Mouse (Mus musculus) layer of hippocampus, adult 9-10 months (tissue): ENCODE measurements around the gene Gm47985.
"Not testable (repeated sequence)": the region's sequence is repeated elsewhere in the genome, so short reads cannot be mapped to it uniquely, and the experiment has no call there.

ENCODE experiments used
- DNase-seq: peaks from one replicate; pipeline ENCODE4 v3.0.0; 2022; ENCODE audit warnings: low spot score

The Gm47985 gene

DNA sequence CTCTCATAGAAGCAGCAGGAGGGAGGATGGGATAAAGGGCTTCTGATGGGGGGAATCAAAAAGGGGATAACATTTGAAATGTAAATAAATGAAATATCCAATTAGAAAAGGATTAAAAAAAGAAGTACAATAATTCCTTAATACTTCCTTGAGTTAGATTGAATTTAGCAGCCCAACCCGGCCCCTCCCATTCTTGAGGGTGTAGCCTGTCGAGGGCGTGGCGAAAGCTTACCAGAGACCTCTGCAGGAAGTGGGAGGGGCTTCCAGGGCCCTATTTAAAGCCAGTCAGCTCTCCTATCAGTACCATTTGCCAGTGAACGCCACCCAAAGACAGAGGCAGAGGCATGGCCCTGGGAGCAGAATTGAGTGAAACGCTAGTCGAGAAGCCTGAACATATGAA, at the start of gene Gm47985:
Gene Gm47985 (plus strand): TSS at position 272 of the 400 bp plus-strand sequence.
- DNase-seq = not testable (repeated sequence)

GRCm38 (mm10) chr1:151132686-151133085, 49.7 kb upstream of the Gm47985 start:
- no peak for DNase-seq

DNA sequence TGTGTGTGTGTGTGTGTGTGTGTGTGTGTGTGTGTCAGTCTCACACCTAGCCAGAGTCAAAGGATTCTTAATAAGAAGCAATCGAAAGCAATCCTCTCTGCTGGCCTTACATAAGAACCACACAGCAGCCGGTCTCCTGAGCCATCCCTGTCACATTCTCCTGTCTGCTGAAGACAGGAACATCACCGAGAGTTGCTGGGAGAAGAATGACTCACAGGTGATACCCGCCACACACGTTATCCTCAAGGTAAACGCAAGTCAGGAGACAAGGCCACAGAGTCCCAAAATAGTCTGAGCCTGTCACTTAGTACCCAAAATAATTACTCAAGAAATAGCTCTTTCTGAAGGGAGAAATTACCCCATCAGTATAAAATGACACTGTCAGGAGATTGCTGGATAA, 43.9 kb upstream of the Gm47985 start:
- DNase-seq = no peak

DNA sequence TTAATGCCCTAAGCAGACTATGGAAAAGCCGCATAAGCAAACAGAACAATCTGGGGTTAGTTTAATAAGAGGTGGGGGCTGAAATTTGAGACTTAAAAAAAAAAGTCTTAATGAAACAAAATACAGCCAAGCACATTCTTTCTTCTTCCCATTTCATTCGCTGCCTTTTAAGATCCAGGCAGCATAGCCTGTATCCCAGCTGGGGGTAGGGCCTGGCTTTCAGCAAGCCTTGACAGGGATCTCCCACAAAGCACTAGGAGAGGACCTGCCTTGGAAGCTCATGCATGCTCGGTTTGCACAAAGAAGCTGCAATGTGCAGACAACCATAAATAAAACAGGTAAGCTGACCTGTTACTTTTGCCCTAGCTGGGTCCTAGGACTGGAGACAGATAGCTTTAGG, 41.4 kb upstream of the Gm47985 start:
- DNase-seq = no peak

DNA sequence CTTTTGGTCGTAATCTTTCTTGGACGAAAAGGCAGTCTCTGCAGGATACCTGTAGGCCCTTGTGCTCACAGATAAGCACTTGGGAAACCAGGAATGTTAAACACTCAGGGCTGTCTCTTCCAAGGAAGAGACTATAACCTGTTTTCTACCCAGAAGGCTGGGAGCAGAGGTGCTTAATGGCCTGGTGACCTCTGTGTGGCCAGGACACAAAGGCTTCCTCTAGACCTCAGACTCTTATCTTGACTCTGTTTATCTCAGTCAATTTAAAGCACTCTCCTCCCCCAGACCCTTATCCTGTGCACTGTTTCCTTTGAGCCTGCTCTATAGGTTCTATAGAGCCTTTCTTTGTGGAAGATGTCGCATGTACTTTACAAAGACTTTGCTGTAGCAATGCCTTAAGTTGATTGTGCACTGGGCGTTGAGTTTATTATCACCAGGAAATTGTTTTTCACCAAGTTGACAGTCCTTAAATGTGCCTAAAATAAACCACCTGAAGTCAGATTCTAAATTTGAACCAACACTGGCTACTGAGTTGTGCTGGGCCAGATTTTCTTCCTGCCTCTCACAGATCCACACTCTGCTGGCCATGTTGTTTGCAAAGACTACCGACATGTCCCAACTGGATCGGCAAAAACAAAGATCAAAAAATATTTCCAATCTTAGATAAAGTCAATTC, 37.7 kb upstream of the Gm47985 start:
- DNase-seq = no peak

GRCm38 (mm10) chr1:151147801-151148200, 34.5 kb upstream of the Gm47985 start:
- no peak for DNase-seq

DNA sequence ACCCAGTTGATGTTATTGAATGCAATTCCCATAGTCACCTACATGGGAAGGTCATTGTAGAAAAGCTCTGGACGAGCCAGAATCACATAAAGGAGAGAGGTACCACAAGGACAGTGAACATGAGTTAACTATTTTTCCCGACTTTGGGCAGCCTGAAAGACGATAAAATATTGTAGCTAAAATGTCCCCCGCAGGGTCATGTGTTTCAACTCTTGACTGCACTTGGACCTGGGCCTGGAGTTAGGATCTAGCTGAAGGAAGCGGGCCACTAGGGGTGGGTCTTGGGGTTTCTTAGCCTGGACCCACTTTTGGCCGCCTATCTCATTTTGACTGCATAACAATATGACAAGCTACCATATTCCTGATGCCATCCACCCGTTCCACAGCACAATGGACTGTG, 32.1 kb upstream of the Gm47985 start:
- DNase-seq = no peak

DNA sequence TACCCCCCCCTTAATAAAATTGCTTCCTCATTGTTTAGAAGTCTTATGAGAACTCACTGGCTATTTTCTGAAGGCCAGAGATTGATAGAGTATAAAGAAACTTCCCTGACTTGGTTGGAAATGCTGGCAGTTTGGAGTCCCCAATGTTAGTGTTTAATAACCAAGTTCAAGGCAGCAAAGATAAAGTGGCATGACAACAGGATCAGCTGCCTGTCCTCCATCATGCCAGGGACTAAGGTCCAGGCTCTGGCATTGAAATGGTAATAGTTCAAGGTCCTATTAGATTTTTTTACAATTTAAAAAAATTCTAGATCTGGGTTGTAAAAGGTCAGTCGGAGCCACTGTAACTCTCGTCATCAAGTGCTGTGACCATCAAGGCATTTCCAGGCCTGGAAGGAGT, 31.2 kb upstream of the Gm47985 start:
- DNase-seq = no peak

DNA sequence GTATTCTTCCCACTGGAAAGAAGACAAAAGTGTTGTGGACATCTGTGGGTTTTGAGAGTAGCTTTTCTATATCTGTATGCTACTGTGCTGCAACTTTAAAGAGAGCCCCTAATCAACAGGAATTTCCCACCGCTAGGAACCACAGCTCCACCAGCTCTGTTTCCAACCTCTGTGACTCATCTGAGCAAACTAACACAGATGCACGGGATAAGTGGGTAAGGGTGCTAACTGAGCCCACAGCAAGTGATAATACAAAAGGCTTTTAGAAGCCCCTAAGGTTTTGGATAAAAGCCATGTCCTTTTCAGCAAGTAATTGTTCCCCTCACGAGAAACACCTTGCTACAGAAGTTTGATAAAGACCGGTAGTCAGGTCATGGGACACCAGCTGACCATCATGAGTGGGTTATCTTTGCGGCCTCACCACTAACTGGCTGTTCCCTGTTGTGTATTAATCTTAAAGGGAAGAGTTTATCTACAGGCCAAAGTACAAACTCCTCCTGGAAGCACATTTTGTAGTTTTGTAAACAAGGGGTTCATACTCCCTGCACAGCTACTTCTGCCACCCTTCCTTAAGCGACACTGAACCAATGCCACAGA, 29.2 kb upstream of the Gm47985 start:
- DNase-seq = no peak

DNA sequence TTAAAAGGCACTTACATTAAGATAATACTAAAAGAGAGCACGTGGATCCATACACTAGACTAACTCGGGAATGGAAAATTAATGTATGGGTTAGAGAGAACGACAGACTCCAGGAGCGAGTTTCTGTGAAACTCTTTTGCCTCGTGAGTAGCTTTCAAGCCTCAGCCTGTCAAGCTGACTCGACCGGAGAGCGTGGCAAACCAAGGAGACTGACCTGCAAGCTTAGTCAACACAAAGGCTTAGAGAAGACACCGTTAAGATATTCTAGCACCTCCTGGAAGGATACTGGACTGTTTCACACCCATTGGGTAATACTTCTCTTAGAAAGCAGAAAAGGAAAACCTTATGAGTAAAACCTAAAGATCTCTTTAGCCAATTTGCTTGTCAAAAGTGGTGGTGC, 28.2 kb upstream of the Gm47985 start:
- not testable (repeated sequence) for DNase-seq

- DNase-seq = no peak
Measured at GRCm38 (mm10) chr1:151156129-151156528, 26.2 kb upstream of the Gm47985 start.

GRCm38 (mm10) chr1:151156777-151157632, 25.3 kb upstream of the Gm47985 start:
- DNase-seq = no peak

DNA sequence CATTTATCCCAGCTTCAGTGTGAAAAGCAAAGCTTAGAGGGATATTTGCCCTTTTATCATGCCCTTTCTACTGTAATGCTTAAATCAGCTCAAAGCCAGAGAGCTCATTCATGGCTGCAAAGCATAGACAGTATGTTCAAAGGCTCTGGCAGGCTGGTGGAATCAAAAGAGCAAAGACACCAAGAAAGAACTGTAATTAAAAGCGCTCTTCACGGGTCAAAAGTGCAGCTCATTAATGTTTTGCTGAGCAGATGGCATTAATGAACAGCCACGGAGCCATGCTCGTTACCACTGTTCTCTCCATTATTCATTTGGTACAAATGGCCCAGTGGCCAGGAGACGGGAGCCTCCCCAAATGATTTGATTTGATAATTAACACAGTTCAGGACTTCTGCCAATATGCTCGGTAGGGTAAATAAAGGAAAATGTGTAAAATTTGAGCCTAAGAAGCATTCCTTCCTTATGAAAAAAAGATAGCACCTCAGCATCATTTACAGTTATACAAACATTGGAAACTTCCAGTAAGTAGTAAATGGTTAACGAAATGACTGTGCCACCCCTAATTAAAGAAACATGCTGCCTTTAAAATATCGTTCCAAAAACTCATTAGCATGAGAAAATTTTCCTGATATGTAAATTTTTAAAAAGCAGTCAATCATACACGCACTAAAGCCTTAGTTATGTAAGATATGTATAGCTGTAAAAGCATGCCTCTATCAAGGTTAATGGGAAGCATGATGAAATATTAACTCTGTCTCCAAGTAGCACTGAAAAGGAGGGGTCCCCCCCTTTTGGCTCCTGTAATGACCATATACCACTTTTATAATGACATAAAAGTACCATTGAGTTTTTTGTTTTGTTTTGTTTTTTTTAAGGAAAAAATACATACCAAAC, 24.1 kb upstream of the Gm47985 start:
- DNase-seq = no peak

DNA sequence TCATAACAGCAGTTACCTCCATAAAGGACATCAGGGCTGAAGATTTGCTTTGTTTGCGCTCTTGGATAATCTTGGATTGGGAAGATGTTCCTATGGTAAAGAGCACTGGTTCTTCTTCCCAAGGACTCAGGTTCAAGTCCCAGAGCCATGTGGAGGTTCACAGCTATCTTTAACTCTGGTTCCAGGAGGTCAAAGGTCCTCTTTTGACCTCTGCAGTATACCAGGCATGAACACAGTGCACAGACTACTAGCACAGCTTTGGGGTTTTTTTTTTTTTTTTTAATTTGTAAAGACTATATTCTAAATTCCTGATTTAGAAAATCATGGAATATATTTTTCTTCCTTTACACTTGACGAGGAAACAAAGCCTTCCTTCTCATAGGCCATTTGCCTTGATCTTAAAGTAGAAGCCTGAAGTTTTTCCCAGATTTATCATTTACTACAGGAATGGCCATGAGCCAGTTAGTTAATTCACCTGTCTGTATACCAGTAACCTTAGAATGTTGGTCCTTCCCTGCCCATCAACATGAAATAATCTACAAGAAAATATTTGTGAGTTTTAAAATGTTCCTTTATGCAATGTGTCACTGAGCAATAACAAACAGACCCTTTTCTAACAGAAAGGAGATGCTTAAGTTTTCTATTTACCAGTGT, 23.4 kb upstream of the Gm47985 start:
- no peak for DNase-seq

GRCm38 (mm10) chr1:151166031-151166430, 16.3 kb upstream of the Gm47985 start:
- DNase-seq = no peak

GRCm38 (mm10) chr1:151167297-151168047, 14.9 kb upstream of the Gm47985 start:
- DNase-seq = no peak

DNA sequence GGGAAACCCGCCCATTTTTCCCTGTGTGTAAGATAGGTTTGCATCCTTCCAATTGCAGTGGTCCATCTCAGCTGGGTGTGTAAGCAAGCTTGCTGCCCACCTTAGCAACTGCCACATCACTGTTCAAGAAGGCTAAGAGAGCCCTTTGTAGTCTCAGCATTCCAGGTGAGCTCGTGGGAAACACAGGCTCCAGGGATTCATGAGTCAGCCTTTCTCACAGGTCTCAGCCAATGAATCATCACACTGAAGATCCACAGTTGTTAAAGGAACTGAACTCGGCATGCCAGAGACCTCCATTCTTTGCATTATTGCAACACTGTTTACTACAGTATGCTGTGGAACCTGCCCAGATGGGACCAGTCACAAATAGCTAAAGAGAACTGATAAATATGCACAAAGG, 13.7 kb upstream of the Gm47985 start:
- DNase-seq = no peak

- no peak for DNase-seq
Measured at GRCm38 (mm10) chr1:151171572-151172461, 10.5 kb upstream of the Gm47985 start.

DNA sequence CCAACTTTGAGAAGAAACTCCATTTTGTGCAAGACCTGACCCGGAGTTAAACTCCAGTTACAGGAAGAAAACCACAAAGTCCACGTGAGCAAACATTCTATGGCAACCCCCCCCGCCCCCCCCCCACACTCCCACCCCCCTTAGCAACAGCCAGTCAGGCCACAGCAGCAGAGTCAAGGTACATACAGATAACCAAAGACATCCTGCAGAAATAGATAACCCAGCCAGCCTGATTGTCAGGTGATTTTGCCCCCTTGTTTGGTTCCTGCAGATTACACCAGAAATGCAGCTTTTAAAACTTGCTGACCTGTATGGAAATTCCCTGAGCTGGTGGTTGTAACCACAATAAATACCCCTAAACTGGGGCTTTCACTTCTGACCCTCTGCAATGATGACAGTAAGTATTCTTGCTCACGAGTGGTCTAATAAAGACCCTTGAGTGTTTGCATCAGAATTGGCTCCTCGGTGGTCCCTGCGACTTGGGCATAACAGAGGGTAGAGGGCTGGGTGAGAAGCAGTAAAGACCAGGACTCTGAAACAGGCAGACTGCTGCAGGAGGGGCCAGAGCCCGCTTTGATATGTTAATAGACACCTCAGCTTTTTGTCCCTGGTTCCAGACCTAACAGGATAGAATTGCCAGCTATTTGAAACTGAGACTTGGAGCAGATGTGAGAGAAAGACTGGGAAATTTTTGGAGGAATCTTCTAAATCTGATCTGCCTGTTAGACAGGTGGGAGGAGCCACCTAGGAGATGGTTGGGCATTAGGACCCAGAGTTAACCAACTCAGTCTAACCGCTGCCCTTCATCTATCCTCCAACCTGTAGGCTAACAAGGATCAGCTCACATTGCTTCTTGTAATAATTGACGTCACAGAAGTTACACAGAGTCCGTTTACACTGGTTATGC, 5.1 kb upstream of the Gm47985 start:
- DNase-seq = no peak
